ENCODE assay signal across 30 mouse cellular contexts in the genomic region with DNA sequence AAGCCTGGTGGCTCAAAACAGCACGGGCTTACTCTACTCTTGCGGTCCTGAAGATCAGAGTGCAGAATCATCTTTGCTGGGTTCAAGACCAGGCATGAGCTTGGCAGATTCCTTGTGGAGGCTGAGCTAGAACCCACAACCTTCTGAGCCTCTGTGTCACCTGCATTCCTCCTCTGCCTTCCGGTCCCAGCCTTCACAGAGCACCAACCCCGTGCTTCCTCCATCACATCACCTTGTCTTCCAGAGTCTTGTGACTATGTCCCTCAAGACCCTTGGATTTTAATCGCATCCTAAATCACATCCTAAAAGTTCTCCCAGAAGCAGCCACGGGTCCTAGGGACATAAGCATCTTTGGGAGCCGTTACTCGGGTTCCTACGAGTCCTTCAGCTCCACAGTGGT. TPM values are rescaled to one million over a fixed set of nuclear protein-coding genes. Genes with fewer than 3 reads are reported as not detected.
"Had no signal": no experiment of that assay in that cellular context is flagged by ENCODE, and none has a peak within 500 bp of the region (broad histone marks: within the 10 kb centered on the region; RNA-seq: fewer than 3 reads in every experiment).

No protein-coding gene starts in this region.

- ATAC-seq: forebrain, embryonic 13.5 days; forebrain, embryonic 14.5 days; forebrain, embryonic 15.5 days; forebrain, embryonic 16.5 days; forebrain, postnatal 0 days had no signal

- DNase-seq: cerebellum, adult 2 months; cerebellum, adult 8-10 months; cerebellum, adult 9-10 months; cerebellum, adult 9-11 months; cerebellum, postnatal 10 days; cerebellum, postnatal 14 days; cerebellum, postnatal 25 days; cerebellum, postnatal 36 days; embryo, embryonic 11 days; forebrain, postnatal 0 days; gastrocnemius, adult 2 months; gastrocnemius, postnatal 10 days; gastrocnemius, postnatal 14 days; gastrocnemius, postnatal 25 days; gastrocnemius, postnatal 36 days; heart, adult 18-20 months; heart, adult 2 months had no signal

- H3K4me3 ChIP-seq: embryonic facial prominence, embryonic 10.5 days; embryonic facial prominence, embryonic 12.5 days; embryonic facial prominence, embryonic 13.5 days; embryonic facial prominence, embryonic 15.5 days; erythroblast, embryonic 14.5 days; forebrain, embryonic 10.5 days; forebrain, embryonic 12.5 days; forebrain, embryonic 13.5 days; forebrain, embryonic 15.5 days; gastrocnemius, adult 2 months; heart, adult 2 months had no signal

- H3K9ac ChIP-seq: embryonic facial prominence, embryonic 12.5 days; embryonic facial prominence, embryonic 13.5 days; embryonic facial prominence, embryonic 15.5 days; forebrain, embryonic 12.5 days; forebrain, embryonic 13.5 days; forebrain, embryonic 15.5 days; forebrain, postnatal 0 days had no signal

- H3K27me3 ChIP-seq: embryonic facial prominence, embryonic 12.5 days; embryonic facial prominence, embryonic 13.5 days; embryonic facial prominence, embryonic 15.5 days; forebrain, embryonic 12.5 days; forebrain, embryonic 13.5 days; forebrain, embryonic 15.5 days had no signal

- H3K36me3 ChIP-seq: embryonic facial prominence, embryonic 10.5 days; embryonic facial prominence, embryonic 12.5 days; embryonic facial prominence, embryonic 13.5 days; embryonic facial prominence, embryonic 15.5 days; forebrain, embryonic 10.5 days; forebrain, embryonic 12.5 days; forebrain, embryonic 15.5 days had no signal

- H3K4me2 ChIP-seq: embryonic facial prominence, embryonic 12.5 days; embryonic facial prominence, embryonic 13.5 days; embryonic facial prominence, embryonic 15.5 days; forebrain, embryonic 12.5 days; forebrain, embryonic 13.5 days; forebrain, embryonic 15.5 days had no signal

- H3K27ac ChIP-seq: embryonic facial prominence, embryonic 10.5 days; embryonic facial prominence, embryonic 12.5 days; embryonic facial prominence, embryonic 13.5 days; embryonic facial prominence, embryonic 15.5 days; forebrain, embryonic 10.5 days; forebrain, embryonic 12.5 days; forebrain, embryonic 13.5 days; forebrain, embryonic 15.5 days; gastrocnemius, adult 2 months; heart, adult 2 months had no signal

- H3K4me1 ChIP-seq: embryonic facial prominence, embryonic 10.5 days; embryonic facial prominence, embryonic 12.5 days; embryonic facial prominence, embryonic 13.5 days; embryonic facial prominence, embryonic 15.5 days; forebrain, embryonic 10.5 days; forebrain, embryonic 12.5 days; forebrain, embryonic 13.5 days; forebrain, embryonic 15.5 days had no signal

- H3K9me3 ChIP-seq: embryonic facial prominence, embryonic 10.5 days; embryonic facial prominence, embryonic 12.5 days; embryonic facial prominence, embryonic 13.5 days; embryonic facial prominence, embryonic 15.5 days; forebrain, embryonic 10.5 days; forebrain, embryonic 12.5 days; forebrain, embryonic 13.5 days; forebrain, embryonic 15.5 days had no signal

RNA-seq across cellular contexts. Expression of a gene that starts 12.6 kb away (rescaled TPM):
- polyA plus RNA-seq: embryonic facial prominence, embryonic 10.5 days; embryonic facial prominence, embryonic 11.5 days; embryonic facial prominence, embryonic 12.5 days; embryonic facial prominence, embryonic 13.5 days; embryonic facial prominence, embryonic 15.5 days; erythroblast, embryonic 14.5 days; forebrain, embryonic 10.5 days; forebrain, embryonic 13.5 days; gonadal fat pad, adult 2 months; heart, adult 2 months had no signal

RNA-seq across cellular contexts. Expression of a gene that starts 19.7 kb away (rescaled TPM):
- polyA plus RNA-seq: heart, adult 2 months had no signal
